Mouse (Mus musculus) ovary, adult 2 months (tissue): Measurements from ENCODE around the gene AU022751. TPM values are rescaled to one million over a fixed set of nuclear protein-coding genes. Genes with fewer than 3 reads are reported as not detected.

Source experiments
- polyA plus RNA-seq: library from polyadenylated mRNA; depleted of rRNA; stranded (reverse); fragments of >200 nt; gene quantifications from 2 replicates; pipeline ENCODE4 v1.2.3, GENCODE M21; 2012; rRNA removed

The AU022751 gene
- 24.1 and 25.8 TPM in 2 replicates for polyA plus RNA-seq

DNA sequence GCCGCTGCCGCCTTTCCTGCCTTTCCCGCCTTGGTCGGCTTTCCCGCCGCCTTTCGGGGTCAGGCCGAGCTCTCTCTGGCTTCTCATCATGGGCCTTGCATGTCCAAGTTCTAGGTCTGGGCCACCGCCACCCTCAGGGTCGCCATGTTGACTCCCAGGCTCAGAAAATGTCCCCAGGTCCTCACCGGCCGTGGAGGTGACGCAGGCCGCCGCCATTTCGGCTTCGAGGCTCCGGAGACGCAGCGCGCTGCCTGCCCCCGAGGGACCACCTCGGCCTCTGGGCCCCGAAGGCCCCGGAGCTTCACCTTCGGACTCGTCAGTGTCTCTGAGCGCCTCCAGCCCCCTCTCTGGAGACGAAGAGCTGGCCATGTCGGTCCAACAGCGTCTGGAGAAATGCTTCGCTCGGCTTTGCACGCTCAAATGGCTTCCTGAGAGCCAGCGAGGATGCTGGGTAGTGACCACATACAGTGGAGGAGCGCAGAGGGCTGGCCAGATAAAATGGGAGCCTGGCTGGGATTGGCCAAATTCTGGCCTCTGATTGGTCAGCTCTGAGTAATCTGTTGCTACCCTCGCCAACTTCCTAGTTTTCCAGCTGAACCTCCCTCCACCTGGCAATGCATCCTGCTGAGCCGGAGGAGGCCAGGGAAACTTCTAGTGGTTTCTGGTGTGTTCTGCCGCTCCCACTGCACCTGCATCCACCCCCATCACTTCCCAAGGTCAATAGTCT is at the start of gene AU022751:
TSS of gene AU022751 (minus strand) at position 466 of the 727 bp plus-strand sequence.

GRCm38 (mm10) chrX:6047066-6047935 is 35.9 kb downstream of the AU022751 start, which contains the start of gene Nudt11:
TSS of gene Nudt11 (plus strand) at chrX:6047453.

Other genes with a start within 250 kb of the AU022751 start
- gene Nudt11, start 36.0 kb downstream of the AU022751 start, polyA plus RNA-seq, result 2.6 and 3.9 TPM in 2 replicates
- 2.7 and 4.0 TPM in 2 replicates for gene Nudt10, start 89.6 kb upstream of the AU022751 start, polyA plus RNA-seq
- gene Bmp15, start 237.3 kb upstream of the AU022751 start, polyA plus RNA-seq, result 5.8 and 7.1 TPM in 2 replicates